Mouse (Mus musculus) heart, embryonic 12.5 days (tissue): Measurements from ENCODE around the gene Grip2. TPM values are rescaled to one million over a fixed set of nuclear protein-coding genes. Genes with fewer than 3 reads are reported as not detected.

Experiments
- ATAC-seq: fragments of 200-750 bp; cut with Nextera tagmentation; 2 replicates; pipeline ENCODE4 v1.8.0; 2017; ENCODE audit warnings: moderate TSS enrichment, moderate library complexity; ENCODE audit not compliant: insufficient number of reproducible peaks, low FRiP score
- H3K27ac ChIP-seq: fragments of 300-500 bp; sonication (generic); 2 replicates; pipeline ENCODE4 v1.5.1; 2016; ENCODE audit warnings: mild to moderate bottlenecking, moderate library complexity; ENCODE audit not compliant: poor library complexity, severe bottlenecking
- H3K27me3 ChIP-seq: fragments of 300-500 bp; sonication (generic); replicated peaks from 2 replicates; pipeline ENCODE4 v1.6.1; 2016; ENCODE audit warnings: mild to moderate bottlenecking, moderate library complexity
- H3K36me3 ChIP-seq: fragments of 300-500 bp; sonication (generic); 2 replicates; pipeline ENCODE4 v1.6.1; 2016; ENCODE audit warnings: mild to moderate bottlenecking, moderate library complexity
- H3K4me1 ChIP-seq: fragments of 300-500 bp; sonication (generic); replicated peaks from 2 replicates; pipeline ENCODE4 v1.6.1; 2016; ENCODE audit warnings: mild to moderate bottlenecking
- H3K4me2 ChIP-seq: fragments of 300-500 bp; sonication (generic); 2 replicates; pipeline ENCODE4 v1.6.1; 2016; ENCODE audit warnings: mild to moderate bottlenecking, moderate library complexity
- H3K4me3 ChIP-seq: fragments of 300-500 bp; sonication (generic); 2 replicates; pipeline ENCODE4 v1.5.1; 2016; ENCODE audit warnings: mild to moderate bottlenecking
- H3K9ac ChIP-seq: fragments of 300-500 bp; sonication (generic); 2 replicates; pipeline ENCODE4 v1.6.1; 2016; ENCODE audit warnings: mild to moderate bottlenecking, moderate library complexity
- H3K9me3 ChIP-seq: fragments of 300-500 bp; sonication (generic); replicated peaks from 2 replicates; pipeline ENCODE4 v1.6.1; 2016; ENCODE audit warnings: mild to moderate bottlenecking, moderate library complexity
- WGBS: fragments of 180-500 bp; shearing (Covaris S2); methylation state at CpG from one replicate; pipeline ENCODE4 v1.1.7; 2016; 5-methylcytosine and 5-hydroxymethylcytosine counted together
- polyA plus RNA-seq: library from polyadenylated mRNA; unstranded; fragments of >200 nt; fragmentation: Nextera tagmentation; extraction: Ambion mirVana; gene quantifications from 2 replicates; pipeline ENCODE4 v1.2.1, GENCODE M21; 2016

Gene Grip2
- polyA plus RNA-seq, 1 experiment from 2014 or later = 8.4 TPM

- H3K4me1 ChIP-seq = peaks cover 28% of the 10 kb centered on the region
- WGBS = 58% methylated on average over 5 of the region's 5 CpGs
- no peak overlapping the region for H3K4me3 ChIP-seq
- no peak overlapping the region for H3K4me2 ChIP-seq
- no peak overlapping the region for H3K9ac ChIP-seq
- H3K27ac ChIP-seq = no peak overlapping the region
- ATAC-seq = peak; percentile 59
- peaks cover 14% of the 10 kb centered on the region for H3K27me3 ChIP-seq
- peaks cover 86% of the 10 kb centered on the region for H3K36me3 ChIP-seq
- no peaks in the 10 kb centered on the region for H3K9me3 ChIP-seq
Observed at GRCm38 (mm10) chr6:91736471-91736870, 90.6 kb downstream of the Grip2 start.

GRCm38 (mm10) chr6:91732138-91732537 is 94.9 kb downstream of the Grip2 start:
- H3K4me3 ChIP-seq = no peak overlapping the region
- H3K27ac ChIP-seq = no peak overlapping the region
- H3K4me2 ChIP-seq = no peak overlapping the region
- H3K36me3 ChIP-seq = peaks cover 79% of the 10 kb centered on the region
- H3K27me3 ChIP-seq = no peaks in the 10 kb centered on the region
- ATAC-seq = no peak
- H3K4me1 ChIP-seq = peaks cover 52% of the 10 kb centered on the region
- H3K9ac ChIP-seq = no peak overlapping the region
- 93% methylated on average over 11 of the region's 11 CpGs for WGBS
- no peaks in the 10 kb centered on the region for H3K9me3 ChIP-seq

- no peaks in the 10 kb centered on the region for H3K27me3 ChIP-seq
- peak; percentile 30 for ATAC-seq
- H3K36me3 ChIP-seq = peaks cover 78% of the 10 kb centered on the region
- H3K9ac ChIP-seq = no peak overlapping the region
- WGBS = 39% methylated on average over 12 of the region's 12 CpGs
- no peak overlapping the region; the same call in 1 of the 2 replicates for H3K27ac ChIP-seq
- no peaks in the 10 kb centered on the region for H3K9me3 ChIP-seq
- peaks cover 40% of the 10 kb centered on the region for H3K4me1 ChIP-seq
- no peak overlapping the region for H3K4me3 ChIP-seq
- H3K4me2 ChIP-seq = no peak overlapping the region
Observed at GRCm38 (mm10) chr6:91729677-91730127, 97.3 kb downstream of the Grip2 start.

GRCm38 (mm10) chr6:91728939-91729619 is 98.0 kb downstream of the Grip2 start:
- Histone ChIP-seq H3K4me2 (no peak overlapping the region), H3K27ac (no peak overlapping the region; the same call in 1 of the 2 replicates), H3K27me3 (no peaks in the 10 kb centered on the region), H3K9me3 (no peaks in the 10 kb centered on the region), H3K36me3 (peaks cover 81% of the 10 kb centered on the region), H3K4me3 (no peak overlapping the region), H3K4me1 (peaks cover 40% of the 10 kb centered on the region), H3K9ac (peak overlapping the region; percentile 19; the same call in 1 of the 2 replicates)
- WGBS = 47% methylated on average over 6 of the region's 6 CpGs
- ATAC-seq = no peak; the same call in 1 of the 2 replicates

- Histone ChIP-seq H3K4me2 (no peak overlapping the region), H3K4me1 (peaks cover 40% of the 10 kb centered on the region), H3K9ac (no peak overlapping the region), H3K27me3 (no peaks in the 10 kb centered on the region), H3K9me3 (no peaks in the 10 kb centered on the region), H3K4me3 (no peak overlapping the region), H3K36me3 (peaks cover 78% of the 10 kb centered on the region), H3K27ac (no peak overlapping the region)
- ATAC-seq = no peak
- 40% methylated on average over 1 of the region's 1 CpGs for WGBS
Observed at GRCm38 (mm10) chr6:91727361-91727760, 99.7 kb downstream of the Grip2 start.

- ATAC-seq = peak; percentile 29; the same call in 1 of the 2 replicates
- Histone ChIP-seq H3K9ac (peak overlapping the region; percentile 5; the same call in 1 of the 2 replicates), H3K4me2 (no peak overlapping the region), H3K27me3 (no peaks in the 10 kb centered on the region), H3K36me3 (peaks cover 34% of the 10 kb centered on the region), H3K4me3 (no peak overlapping the region), H3K4me1 (peaks cover 38% of the 10 kb centered on the region), H3K27ac (no peak overlapping the region), H3K9me3 (no peaks in the 10 kb centered on the region)
- 44% methylated on average over 12 of the region's 12 CpGs for WGBS
Observed at GRCm38 (mm10) chr6:91721215-91721701, 105.8 kb downstream of the Grip2 start.

- H3K27ac ChIP-seq = 0 out of 2 replicates have a peak overlapping the region, but pooled peaks have one; percentile 10
- ATAC-seq = no peak
Observed at GRCm38 (mm10) chr6:91720588-91721214, 106.3 kb downstream of the Grip2 start.

GRCm38 (mm10) chr6:91719865-91720533 is 107.1 kb downstream of the Grip2 start:
- H3K4me1 ChIP-seq = peaks cover 38% of the 10 kb centered on the region
- no peaks in the 10 kb centered on the region for H3K9me3 ChIP-seq
- peak; percentile 34; the same call in 1 of the 2 replicates for ATAC-seq
- H3K27ac ChIP-seq = peak overlapping the region; percentile 10; the same call in 1 of the 2 replicates
- H3K9ac ChIP-seq = no peak overlapping the region
- no peaks in the 10 kb centered on the region for H3K27me3 ChIP-seq
- WGBS = 25% methylated on average over 9 of the region's 9 CpGs
- H3K4me3 ChIP-seq = no peak overlapping the region
- H3K4me2 ChIP-seq = no peak overlapping the region
- peaks cover 25% of the 10 kb centered on the region for H3K36me3 ChIP-seq

More at GRCm38 (mm10) chr6:91720588-91721214, 106.3 kb downstream of the Grip2 start:
- Histone ChIP-seq H3K36me3 (peaks cover 28% of the 10 kb centered on the region), H3K9ac (no peak overlapping the region), H3K4me3 (no peak overlapping the region), H3K4me2 (no peak overlapping the region), H3K4me1 (peaks cover 38% of the 10 kb centered on the region), H3K9me3 (no peaks in the 10 kb centered on the region), H3K27me3 (no peaks in the 10 kb centered on the region)
- WGBS = 61% methylated on average over 4 of the region's 4 CpGs

- Histone ChIP-seq H3K36me3 (peaks cover 18% of the 10 kb centered on the region), H3K9ac (no peak overlapping the region), H3K27me3 (no peaks in the 10 kb centered on the region), H3K9me3 (no peaks in the 10 kb centered on the region), H3K4me1 (peaks cover 38% of the 10 kb centered on the region), H3K4me2 (no peak overlapping the region), H3K4me3 (no peak overlapping the region), H3K27ac (peak overlapping the region; percentile 19; the same call in 1 of the 2 replicates)
- ATAC-seq = no peak
- 74% methylated on average over 6 of the region's 6 CpGs for WGBS
Observed at GRCm38 (mm10) chr6:91719042-91719747, 107.9 kb downstream of the Grip2 start.

GRCm38 (mm10) chr6:91718603-91719002 is 108.4 kb downstream of the Grip2 start:
- ATAC-seq = no peak
- Histone ChIP-seq H3K4me2 (no peak overlapping the region), H3K27me3 (no peaks in the 10 kb centered on the region), H3K27ac (0 out of 2 replicates have a peak overlapping the region, but pooled peaks have one; percentile 19), H3K9ac (no peak overlapping the region), H3K36me3 (peaks cover 12% of the 10 kb centered on the region), H3K4me3 (no peak overlapping the region), H3K9me3 (no peaks in the 10 kb centered on the region), H3K4me1 (peaks cover 42% of the 10 kb centered on the region)
- 72% methylated on average over 3 of the region's 3 CpGs for WGBS
